Mouse (Mus musculus) forebrain, embryonic 10.5 days (tissue): ENCODE data around the gene Npc2. TPM values are rescaled to one million over a fixed set of nuclear protein-coding genes. Genes with fewer than 3 reads are reported as not detected.

Experiments
- DNase-seq: peaks from one replicate; pipeline ENCODE4 v3.0.0-alpha.2; 2017; ENCODE audit warnings: low spot score; ENCODE audit errors: extremely low spot score
- H3K27ac ChIP-seq: fragments of 300-500 bp; sonication (generic); 2 replicates; pipeline ENCODE4 v1.5.1; 2016; ENCODE audit warnings: mild to moderate bottlenecking
- H3K27me3 ChIP-seq: fragments of 300-500 bp; sonication (generic); 2 replicates; pipeline ENCODE4 v1.6.1; 2016; ENCODE audit warnings: mild to moderate bottlenecking; ENCODE audit not compliant: poor library complexity, severe bottlenecking
- H3K36me3 ChIP-seq: fragments of 300-500 bp; sonication (generic); replicated peaks from 2 replicates; pipeline ENCODE4 v1.6.1; 2016; ENCODE audit warnings: mild to moderate bottlenecking, moderate library complexity
- H3K4me1 ChIP-seq: fragments of 300-500 bp; sonication (generic); 2 replicates; pipeline ENCODE4 v1.6.1; 2016
- H3K4me3 ChIP-seq: fragments of 300-500 bp; sonication (generic); 2 replicates; pipeline ENCODE4 v1.5.1; 2016; ENCODE audit warnings: mild to moderate bottlenecking, moderate library complexity
- H3K9me3 ChIP-seq: fragments of 300-500 bp; sonication (generic); 2 replicates; pipeline ENCODE4 v1.6.1; 2016; ENCODE audit warnings: mild to moderate bottlenecking, moderate library complexity
- WGBS: fragments of 180-500 bp; shearing (Covaris S2); methylation state at CpG from one replicate; pipeline ENCODE4 v1.1.7; 2016; 5-methylcytosine and 5-hydroxymethylcytosine counted together
- polyA plus RNA-seq: library from polyadenylated mRNA; unstranded; fragments of >200 nt; fragmentation: Nextera tagmentation; extraction: Ambion mirVana; gene quantifications from 2 replicates; pipeline ENCODE4 v1.2.1, GENCODE M21; 2016

Npc2 gene
- polyA plus RNA-seq, 1 experiment from 2014 or later, result 66.0 TPM

GRCm38 (mm10) chr12:84706886-84707285, 66.1 kb downstream of the Npc2 start:
- peaks cover 13% of the 10 kb centered on the region for H3K27me3 ChIP-seq
- no peaks in the 10 kb centered on the region for H3K36me3 ChIP-seq
- WGBS, result 79% methylated on average over 4 of the region's 4 CpGs
- peaks cover 17% of the 10 kb centered on the region for H3K4me1 ChIP-seq
- no peaks in the 10 kb centered on the region for H3K9me3 ChIP-seq
- no peak for DNase-seq
- H3K4me3 ChIP-seq, result no peak overlapping the region
- H3K27ac ChIP-seq, result no peak overlapping the region

Other genes with a start within 250 kb of the Npc2 start
- 1.2 and 2.2 TPM in 2 replicates for gene Vsx2, start 203.4 kb downstream of the Npc2 start, polyA plus RNA-seq
- gene Abcd4, start 155.7 kb downstream of the Npc2 start, polyA plus RNA-seq, result 12.7 and 12.8 TPM in 2 replicates
- gene Vrtn, start 132.1 kb downstream of the Npc2 start, polyA plus RNA-seq, result not detected in 2 replicates
- 0.10 and 0.15 TPM in 2 replicates for gene Syndig1l, start 74.3 kb downstream of the Npc2 start, polyA plus RNA-seq
- gene Isca2, start 99 bp upstream of the Npc2 start, polyA plus RNA-seq, result 151 and 152 TPM in 2 replicates
- gene Ltbp2, start 103.4 kb upstream of the Npc2 start, polyA plus RNA-seq, result 0.10 TPM in 1 of 2 replicates, not detected in the other
- gene Fcf1, start 197.7 kb upstream of the Npc2 start, polyA plus RNA-seq, result 174 and 175 TPM in 2 replicates
- gene Arel1, start 197.7 kb upstream of the Npc2 start, polyA plus RNA-seq, result 18.5 and 18.7 TPM in 2 replicates
- gene Ylpm1, start 223.2 kb upstream of the Npc2 start, polyA plus RNA-seq, result 34.2 and 37.2 TPM in 2 replicates